Mouse (Mus musculus): ENCODE data around the gene March6. TPM values are rescaled to one million over a fixed set of nuclear protein-coding genes. Genes with fewer than 3 reads are reported as not detected.
A peak's percentile ranks its signal among the peaks of the same experiment; 100 is the strongest.

Gene March6
- polyA plus RNA-seq, 1 experiment from 2014 or later, result 24.6 TPM

DNA sequence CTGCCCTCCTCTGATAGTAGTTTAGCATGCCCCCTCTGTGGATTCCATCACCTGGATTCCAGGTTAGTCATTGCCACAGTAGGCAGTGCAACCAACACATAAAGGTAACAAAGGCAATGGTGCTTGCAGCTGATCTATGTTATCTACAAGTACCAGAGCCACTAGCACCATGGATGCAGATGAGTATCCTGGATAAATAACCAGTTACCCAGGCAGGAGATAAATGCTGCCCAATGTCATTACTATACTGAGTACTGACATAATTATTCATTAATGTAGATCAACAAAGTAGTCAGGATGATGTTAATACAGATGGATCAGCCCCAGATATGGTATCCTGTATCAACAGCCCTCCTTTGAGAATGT is 19.5 kb downstream of the March6 start:
- Histone ChIP-seq H3K79me2 (ENCODE audit: inconsistent target) (peaks cover 85% of the 10 kb centered on the region), H3K4me3 (ENCODE audit: inconsistent target) (no peak overlapping the region), H3K36me3 (ENCODE audit: inconsistent target) (no peaks in the 10 kb centered on the region), H3K27ac (no peak overlapping the region)

DNA sequence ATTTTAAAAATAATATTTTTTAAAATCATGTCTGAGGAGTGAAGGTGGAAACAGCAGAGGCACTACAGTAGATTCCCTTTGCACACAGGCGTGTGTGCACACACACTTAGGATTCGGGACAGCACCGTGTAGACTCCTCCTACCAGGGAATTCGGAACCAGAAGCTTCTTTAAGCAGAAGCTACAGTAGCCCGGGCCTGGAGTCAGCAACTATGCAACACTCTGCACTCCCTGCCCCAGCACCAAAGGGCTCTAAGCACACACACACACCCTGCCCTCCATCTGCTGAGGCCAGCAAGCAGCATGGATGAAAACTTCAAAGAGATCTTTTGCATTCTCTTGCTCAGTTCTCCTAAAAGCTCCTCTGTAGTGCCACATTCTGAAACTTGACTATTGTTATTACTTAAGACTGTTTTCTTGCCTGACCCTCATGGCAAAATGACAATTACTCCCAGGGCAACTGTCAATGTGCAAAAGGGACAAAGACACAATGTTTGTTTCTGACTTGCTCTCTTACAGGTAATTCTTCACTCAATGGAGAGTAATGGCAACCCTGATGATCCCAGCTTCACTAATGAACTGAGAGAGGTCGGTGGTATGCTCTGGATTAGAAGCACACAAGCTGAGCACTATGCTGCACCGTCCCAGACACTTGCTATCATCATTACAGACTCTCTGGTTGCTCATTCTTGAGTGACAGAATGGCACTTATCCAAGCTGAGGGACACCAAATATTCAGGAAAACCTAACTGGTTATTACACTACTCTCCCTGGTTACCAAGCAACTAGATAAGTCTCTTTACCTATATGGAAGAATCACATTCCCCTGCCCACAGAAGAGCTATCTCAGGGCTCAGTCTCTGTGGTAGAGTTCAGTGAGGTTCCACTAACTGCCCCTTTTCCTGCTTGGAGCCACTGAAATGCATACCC is 20.1 kb downstream of the March6 start:
- H3K27ac ChIP-seq, result no peak overlapping the region
- WGBS (ENCODE audit: missing documents), result 84% methylated on average over 7 of the region's 7 CpGs
- H3K4me3 ChIP-seq (ENCODE audit: inconsistent target), result no peak overlapping the region
- H3K36me3 ChIP-seq (ENCODE audit: inconsistent target), result no peaks in the 10 kb centered on the region
- H3K79me2 ChIP-seq (ENCODE audit: inconsistent target), result peaks cover 78% of the 10 kb centered on the region

DNA sequence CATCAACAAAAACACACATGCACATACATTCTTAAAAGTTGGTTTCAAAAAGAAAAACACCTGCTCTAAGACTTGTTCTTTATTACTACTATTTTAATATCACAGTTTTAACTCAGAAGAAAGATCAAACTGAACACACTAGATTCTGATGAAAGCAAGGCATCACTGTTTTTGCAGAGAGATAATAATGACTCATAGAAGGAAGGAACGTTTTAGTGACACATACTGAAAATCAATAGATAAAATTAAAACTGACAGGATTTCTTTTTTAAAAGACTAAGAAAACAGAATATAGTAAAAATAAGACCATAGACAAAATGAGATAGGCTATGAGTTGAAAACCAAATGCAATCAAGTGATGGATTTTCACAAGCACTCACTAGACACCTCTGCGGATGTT is 25.8 kb downstream of the March6 start:
- no peak overlapping the region for H3K4me3 ChIP-seq (ENCODE audit: inconsistent target)
- H3K27ac ChIP-seq, result no peak overlapping the region
- peaks cover 37% of the 10 kb centered on the region for H3K79me2 ChIP-seq (ENCODE audit: inconsistent target)
- 88% methylated on average over 2 of the region's 2 CpGs for WGBS (ENCODE audit: missing documents)
- peaks cover 25% of the 10 kb centered on the region for H3K36me3 ChIP-seq (ENCODE audit: inconsistent target)

DNA sequence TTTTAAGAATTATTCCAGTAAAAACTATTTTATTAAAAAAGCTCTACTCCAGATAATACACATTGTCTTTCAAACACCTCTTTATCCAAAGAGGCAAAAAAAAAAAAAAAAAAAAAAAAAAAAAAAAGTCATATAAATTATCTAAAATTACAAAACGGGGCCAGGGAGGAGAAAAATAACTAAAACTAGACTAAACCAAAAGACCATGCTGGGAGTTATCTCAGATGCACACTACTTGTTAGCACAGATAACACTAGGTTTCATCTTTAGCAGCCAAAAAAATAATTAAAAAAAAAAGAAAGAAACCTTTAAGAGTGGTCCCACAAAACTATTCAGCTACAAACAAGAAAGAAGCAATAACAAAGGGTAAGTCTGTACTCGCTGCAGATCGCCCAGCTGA is 27.4 kb downstream of the March6 start:
- H3K4me3 ChIP-seq (ENCODE audit: inconsistent target), result no peak overlapping the region
- no peak overlapping the region for H3K27ac ChIP-seq
- peaks cover 23% of the 10 kb centered on the region; the same call in 1 of the 2 replicates for H3K79me2 ChIP-seq (ENCODE audit: inconsistent target)
- H3K36me3 ChIP-seq (ENCODE audit: inconsistent target), result peaks cover 32% of the 10 kb centered on the region
- 100% methylated on average over 2 of the region's 3 CpGs for WGBS (ENCODE audit: missing documents)

DNA sequence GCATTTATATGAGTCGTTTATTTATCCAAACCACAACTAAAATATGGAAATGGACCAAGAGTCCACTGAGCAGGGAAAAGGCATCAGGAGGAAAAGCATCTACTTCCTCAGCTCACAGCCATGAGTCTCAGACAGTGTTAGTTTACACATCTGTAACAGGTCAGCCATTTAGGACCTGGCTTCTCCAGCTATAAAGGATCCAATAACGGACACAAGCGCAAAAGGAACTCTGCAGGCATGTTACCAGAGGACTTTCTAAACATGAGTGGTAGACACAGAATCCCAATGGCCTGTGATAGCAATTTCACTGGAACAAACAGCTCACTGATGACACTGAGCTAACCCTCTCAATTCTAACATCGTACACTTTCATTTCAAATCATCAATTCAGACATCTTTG is 27.9 kb downstream of the March6 start:
- 93% methylated on average over 4 of the region's 4 CpGs for WGBS (ENCODE audit: missing documents)
- Histone ChIP-seq H3K4me3 (ENCODE audit: inconsistent target) (no peak overlapping the region), H3K36me3 (ENCODE audit: inconsistent target) (peaks cover 37% of the 10 kb centered on the region), H3K27ac (no peak overlapping the region), H3K79me2 (ENCODE audit: inconsistent target) (peaks cover 22% of the 10 kb centered on the region; the same call in 1 of the 2 replicates)

- 75% methylated on average over 1 of the region's 1 CpGs for WGBS (ENCODE audit: missing documents)
- H3K36me3 ChIP-seq (ENCODE audit: inconsistent target), result peaks cover 44% of the 10 kb centered on the region
- peaks cover 15% of the 10 kb centered on the region; the same call in 1 of the 2 replicates for H3K79me2 ChIP-seq (ENCODE audit: inconsistent target)
- no peak overlapping the region for H3K4me3 ChIP-seq (ENCODE audit: inconsistent target)
- H3K27ac ChIP-seq, result no peak overlapping the region
Measured at GRCm38 (mm10) chr15:31502313-31502712, 28.5 kb downstream of the March6 start.

- WGBS (ENCODE audit: missing documents), result 96% methylated on average over 9 of the region's 9 CpGs
- Histone ChIP-seq H3K27ac (no peak overlapping the region), H3K4me3 (ENCODE audit: inconsistent target) (no peak overlapping the region), H3K79me2 (ENCODE audit: inconsistent target) (no peaks in the 10 kb centered on the region), H3K36me3 (ENCODE audit: inconsistent target) (peaks cover 53% of the 10 kb centered on the region)
Measured at GRCm38 (mm10) chr15:31494803-31495202, 36.0 kb downstream of the March6 start.

DNA sequence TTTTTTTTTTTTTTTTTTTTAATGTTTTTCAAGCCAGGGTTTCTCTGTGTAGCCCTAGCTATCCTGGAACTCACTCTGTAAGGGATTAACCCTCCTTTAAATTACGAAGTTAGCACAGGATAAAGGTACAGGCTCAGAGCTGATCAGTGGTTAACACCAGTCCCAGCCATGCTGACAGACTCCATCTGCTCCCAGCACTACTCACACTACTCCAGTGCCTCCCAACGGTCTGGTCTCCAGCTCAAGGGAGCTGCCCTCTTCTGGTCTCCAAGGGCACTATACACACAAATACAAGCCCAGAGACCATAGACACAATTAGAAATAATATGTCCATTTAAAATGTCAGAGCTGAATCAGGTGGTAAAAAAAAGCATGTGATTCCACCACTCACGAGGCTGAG is 36.5 kb downstream of the March6 start:
- Histone ChIP-seq H3K79me2 (ENCODE audit: inconsistent target) (no peaks in the 10 kb centered on the region), H3K27ac (no peak overlapping the region), H3K4me3 (ENCODE audit: inconsistent target) (no peak overlapping the region), H3K36me3 (ENCODE audit: inconsistent target) (peaks cover 50% of the 10 kb centered on the region)
- 93% methylated on average over 3 of the region's 3 CpGs for WGBS (ENCODE audit: missing documents)

- Histone ChIP-seq H3K4me3 (ENCODE audit: inconsistent target) (no peak overlapping the region), H3K27ac (no peak overlapping the region), H3K79me2 (ENCODE audit: inconsistent target) (no peaks in the 10 kb centered on the region), H3K36me3 (ENCODE audit: inconsistent target) (peaks cover 33% of the 10 kb centered on the region)
- 95% methylated on average over 2 of the region's 2 CpGs for WGBS (ENCODE audit: missing documents)
Measured at GRCm38 (mm10) chr15:31487407-31487806, 43.4 kb downstream of the March6 start.

DNA sequence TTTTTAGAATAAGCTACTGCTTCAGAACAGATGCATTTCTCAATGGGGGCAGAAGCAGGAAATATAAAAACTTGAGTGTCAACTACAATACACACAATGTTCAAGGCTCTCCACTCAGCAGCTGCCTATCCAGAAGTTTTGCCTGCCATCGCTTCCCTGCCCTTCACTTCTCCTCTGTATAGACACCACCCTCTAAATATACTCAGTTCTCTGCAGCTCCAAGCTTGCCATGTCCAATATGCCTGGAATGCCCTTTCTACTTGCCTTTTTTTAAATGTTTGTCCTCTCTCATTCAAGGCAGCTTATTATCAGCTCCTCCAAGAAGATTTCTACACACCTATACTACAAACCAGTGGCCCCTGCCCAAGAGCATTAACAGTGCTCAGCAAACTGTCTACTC is 54.2 kb downstream of the March6 start:
- WGBS (ENCODE audit: missing documents), result 100% methylated on average over 1 of the region's 1 CpGs
- H3K27ac ChIP-seq, result no peak overlapping the region
- no peaks in the 10 kb centered on the region for H3K79me2 ChIP-seq (ENCODE audit: inconsistent target)
- H3K36me3 ChIP-seq (ENCODE audit: inconsistent target), result peaks cover 35% of the 10 kb centered on the region; the same call in 1 of the 2 replicates
- no peak overlapping the region for H3K4me3 ChIP-seq (ENCODE audit: inconsistent target)

- WGBS (ENCODE audit: missing documents), result 73% methylated on average over 2 of the region's 4 CpGs
- peaks cover 4% of the 10 kb centered on the region; the same call in 1 of the 2 replicates for H3K36me3 ChIP-seq (ENCODE audit: inconsistent target)
- no peak overlapping the region for H3K4me3 ChIP-seq (ENCODE audit: inconsistent target)
- H3K27ac ChIP-seq, result peak overlapping the region; percentile 39; the same call in 1 of the 2 replicates
- H3K79me2 ChIP-seq (ENCODE audit: inconsistent target), result no peaks in the 10 kb centered on the region
Measured at GRCm38 (mm10) chr15:31472645-31473574, 57.9 kb downstream of the March6 start.

- Histone ChIP-seq H3K4me3 (ENCODE audit: inconsistent target) (no peak overlapping the region), H3K36me3 (ENCODE audit: inconsistent target) (no peaks in the 10 kb centered on the region; the same call in 1 of the 2 replicates), H3K27ac (no peak overlapping the region), H3K79me2 (ENCODE audit: inconsistent target) (no peaks in the 10 kb centered on the region)
- WGBS (ENCODE audit: missing documents), result 89% methylated on average over 4 of the region's 4 CpGs
Measured at GRCm38 (mm10) chr15:31471529-31471928, 59.3 kb downstream of the March6 start.

DNA sequence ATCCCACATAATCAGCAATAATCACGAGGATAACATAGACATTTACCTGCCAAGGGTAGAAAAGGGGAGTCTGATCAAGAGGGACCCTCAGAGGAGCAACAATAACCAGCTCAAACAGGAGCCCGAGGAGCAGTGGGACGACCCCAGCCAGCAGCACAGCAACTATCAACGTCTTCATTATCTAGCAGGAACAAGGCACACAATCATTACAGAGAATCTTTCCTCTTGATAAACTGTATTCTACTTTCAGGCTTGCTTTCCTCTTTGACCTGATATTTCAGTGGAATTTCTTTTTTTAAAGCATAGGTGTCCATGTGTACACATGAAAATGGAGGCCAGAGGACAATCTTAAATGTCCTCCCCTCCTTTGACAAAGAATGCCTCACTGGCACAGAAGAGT is 61.4 kb downstream of the March6 start:
- Histone ChIP-seq H3K79me2 (ENCODE audit: inconsistent target) (no peaks in the 10 kb centered on the region), H3K27ac (no peak overlapping the region), H3K36me3 (ENCODE audit: inconsistent target) (peaks cover 8% of the 10 kb centered on the region; the same call in 1 of the 2 replicates), H3K4me3 (ENCODE audit: inconsistent target) (no peak overlapping the region)
- 97% methylated on average over 4 of the region's 4 CpGs for WGBS (ENCODE audit: missing documents)

GRCm38 (mm10) chr15:31468806-31469205 is 62.0 kb downstream of the March6 start:
- H3K27ac ChIP-seq, result no peak overlapping the region
- H3K4me3 ChIP-seq (ENCODE audit: inconsistent target), result no peak overlapping the region
- peaks cover 13% of the 10 kb centered on the region; the same call in 1 of the 2 replicates for H3K36me3 ChIP-seq (ENCODE audit: inconsistent target)
- 83% methylated on average over 5 of the region's 5 CpGs for WGBS (ENCODE audit: missing documents)
- H3K79me2 ChIP-seq (ENCODE audit: inconsistent target), result no peaks in the 10 kb centered on the region

Measured in macrophage (primary cell).